Mouse (Mus musculus): ENCODE data around the gene Emc9. TPM values are rescaled to one million over a fixed set of nuclear protein-coding genes. Genes with fewer than 3 reads are reported as not detected.

The Emc9 gene
- polyA plus RNA-seq, 2 experiments, result 19.2 to 33.0 TPM

DNA sequence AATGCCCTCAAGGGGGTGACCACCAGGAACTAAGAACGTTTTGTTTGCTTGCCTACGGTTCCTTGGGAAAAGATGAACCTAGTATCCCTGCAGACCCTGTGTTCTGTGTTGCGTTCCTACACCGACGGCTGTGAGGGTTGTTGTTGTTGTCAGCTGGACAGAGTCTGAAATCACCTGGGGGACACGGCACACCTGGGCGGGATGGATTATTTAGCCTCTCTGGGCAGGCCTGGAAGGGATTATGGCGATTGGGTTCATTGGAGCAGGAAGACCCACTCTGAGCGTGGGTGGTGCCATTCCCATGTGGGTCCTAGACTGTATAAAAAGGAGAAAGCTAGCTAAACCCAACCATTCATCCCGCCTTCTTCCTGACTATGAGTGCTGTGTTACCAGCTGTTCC lies 23.2 kb downstream of the Emc9 start:
- Histone ChIP-seq H3K27ac (no peak overlapping the region), H3K36me3 (replicated peaks; ENCODE audit: control insufficient read depth, insufficient read depth, low read depth) (peaks cover 31% of the 10 kb centered on the region), H3K4me2 (ENCODE audit: low read depth) (peak overlapping the region; percentile 97)

DNA sequence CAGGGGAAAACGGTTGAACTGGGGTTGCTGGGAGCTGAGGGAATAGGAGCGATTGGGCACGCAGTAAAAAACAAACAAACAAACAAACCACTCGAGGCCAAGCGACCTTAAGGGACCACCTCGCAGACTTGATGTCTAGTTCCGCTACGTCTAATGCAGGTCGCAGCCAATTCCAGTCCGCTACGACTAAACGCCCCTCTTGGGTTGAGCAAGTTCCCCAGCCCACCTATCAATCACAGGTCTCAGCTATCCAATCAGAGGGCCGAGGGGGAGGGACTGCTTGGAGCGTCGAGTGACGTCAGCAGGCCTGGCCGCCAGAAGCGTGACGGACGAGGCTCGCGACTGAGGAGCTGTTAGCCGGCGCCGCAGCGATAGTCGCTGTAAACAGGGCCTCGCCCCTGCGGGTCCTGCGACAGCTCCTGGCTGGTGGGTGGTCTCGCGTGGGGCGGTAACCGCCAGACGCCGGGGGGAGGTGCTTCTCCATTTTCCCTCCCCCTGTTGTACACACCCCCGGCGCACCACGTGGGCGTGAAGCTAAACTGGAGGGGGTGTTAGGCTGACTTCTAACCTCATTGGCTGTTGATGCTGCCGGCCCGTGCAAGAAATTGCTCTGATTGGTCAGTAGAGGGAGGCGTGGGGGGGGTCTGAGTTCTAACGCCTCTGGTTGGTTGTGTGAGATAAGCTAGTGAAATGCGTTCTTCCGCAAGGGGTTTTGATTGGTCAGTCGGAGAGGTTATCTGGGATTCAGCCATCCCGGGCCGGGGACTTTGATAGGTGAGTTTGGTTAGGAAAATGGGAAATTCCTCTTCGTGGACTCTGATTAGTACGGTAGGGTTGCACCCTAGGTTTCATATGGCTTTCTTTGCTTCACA lies 24.7 kb downstream of the Emc9 start, which contains the start of gene A730061H03Rik:
A730061H03Rik (minus strand) TSS at position 205 of the 872 bp plus-strand sequence.
- Histone ChIP-seq H3K9ac (replicated peaks) (peak within 1 kb of the TSS; percentile 98), H3K27ac (peak within 1 kb of the TSS; percentile 94), H3K4me3 (ENCODE audit: insufficient read depth in 1 of 2, low read depth in 2 of 2, low read length in 2 of 2) (peak within 1 kb of the TSS; percentile 83), H3K27me3 (ENCODE audit: control insufficient read depth, insufficient read depth, low read length) (no peaks in the 10 kb centered on the region), H3K36me3 (replicated peaks; ENCODE audit: control insufficient read depth, insufficient read depth, low read depth) (peaks cover 16% of the 10 kb centered on the region), H3K9me3 (ENCODE audit: control insufficient read depth, low read length) (no peaks in the 10 kb centered on the region), H3K4me2 (ENCODE audit: low read depth) (peak within 1 kb of the TSS; percentile 97), H3K4me1 (replicated peaks; ENCODE audit: control insufficient read depth in 2 of 2, insufficient read depth in 2 of 2, low read length in 1 of 2) (peaks cover 28 to 42% of the 10 kb centered on the region in 2 experiments)
- DNase-seq (ENCODE audit: low read depth in 3 of 3, low spot score in 3 of 3) (peak; percentile 99), ATAC-seq (ENCODE audit: insufficient read depth) (peak; percentile 88)
- TF ChIP-seq CTCF (IDR thresholded peaks at IDR 0.05; ENCODE audit: low read depth), result no peak
- peak; percentile 65 for TF ChIP-seq EP300 (IDR thresholded peaks at IDR 0.05; ENCODE audit: low read depth)
- under 1% methylated on average over 49 of the region's 51 CpGs for WGBS (ENCODE audit: insufficient replicate concordance)

More for the DNA sequence above, 23.2 kb downstream of the Emc9 start:
- no peak for ATAC-seq (ENCODE audit: insufficient read depth)
- H3K27me3 ChIP-seq (ENCODE audit: control insufficient read depth, insufficient read depth, low read length), result no peaks in the 10 kb centered on the region
- peak overlapping the region in 1 of 2 experiments; percentile 83; a peak in 1 of 4 replicates for H3K4me3 ChIP-seq (ENCODE audit: insufficient read depth in 1 of 2, low read depth in 2 of 2, low read length in 2 of 2)
- 79% methylated on average over 10 of the region's 10 CpGs for WGBS (ENCODE audit: insufficient replicate concordance)
- no peaks in the 10 kb centered on the region for H3K9me3 ChIP-seq (ENCODE audit: control insufficient read depth, low read length)
- H3K9ac ChIP-seq (replicated peaks), result no peak overlapping the region
- TF ChIP-seq EP300 (IDR thresholded peaks at IDR 0.05; ENCODE audit: low read depth) (no peak), CTCF (IDR thresholded peaks at IDR 0.05; ENCODE audit: low read depth) (no peak)
- no peak for DNase-seq (ENCODE audit: low read depth in 3 of 3, low spot score in 3 of 3)
- peaks cover 20 to 37% of the 10 kb centered on the region in 2 experiments for H3K4me1 ChIP-seq (replicated peaks; ENCODE audit: control insufficient read depth in 2 of 2, insufficient read depth in 2 of 2, low read length in 1 of 2)

DNA sequence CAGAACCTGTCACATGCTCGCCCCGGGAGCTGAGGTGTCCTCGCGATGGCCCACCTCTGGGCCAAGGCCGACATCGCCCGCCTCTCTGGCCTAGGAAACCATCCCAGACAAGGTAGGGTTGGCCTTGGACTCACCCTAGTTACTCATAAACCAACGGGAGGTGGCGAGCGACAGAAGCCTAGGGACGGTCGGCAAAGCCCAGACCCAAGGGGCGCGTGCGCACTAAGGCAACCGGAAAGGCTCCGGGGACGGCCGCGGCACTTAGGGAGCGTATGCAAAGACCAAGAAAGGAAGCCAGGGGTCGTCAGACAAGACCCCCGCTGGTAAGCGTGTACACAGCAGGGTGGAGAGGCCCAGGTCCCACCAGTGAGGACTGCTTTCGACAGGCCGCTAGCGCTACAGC lies 25.3 kb downstream of the Emc9 start, which contains the start of gene Dcaf11:
Dcaf11 (plus strand) TSS at position 208 of the 403 bp plus-strand sequence.
- DNase-seq (ENCODE audit: low read depth in 3 of 3, low spot score in 3 of 3) (peak; percentile 86 to 89 (median 86)), ATAC-seq (ENCODE audit: insufficient read depth) (peak; percentile 76)
- TF ChIP-seq EP300 (IDR thresholded peaks at IDR 0.05; ENCODE audit: low read depth) (peak; percentile 56), CTCF (IDR thresholded peaks at IDR 0.05; ENCODE audit: low read depth) (peak; percentile 63)
- H3K4me1 ChIP-seq (replicated peaks; ENCODE audit: control insufficient read depth in 2 of 2, insufficient read depth in 2 of 2, low read length in 1 of 2), result peaks cover 29 to 42% of the 10 kb centered on the region in 2 experiments
- H3K9me3 ChIP-seq (ENCODE audit: control insufficient read depth, low read length), result no peaks in the 10 kb centered on the region
- no peaks in the 10 kb centered on the region for H3K27me3 ChIP-seq (ENCODE audit: control insufficient read depth, insufficient read depth, low read length)
- peak within 1 kb of the TSS; percentile 97 for H3K4me2 ChIP-seq (ENCODE audit: low read depth)
- peak within 1 kb of the TSS; percentile 98 for H3K9ac ChIP-seq (replicated peaks)
- under 1% methylated on average over 27 of the region's 27 CpGs for WGBS (ENCODE audit: insufficient replicate concordance)
- H3K36me3 ChIP-seq (replicated peaks; ENCODE audit: control insufficient read depth, insufficient read depth, low read depth), result peaks cover 10% of the 10 kb centered on the region
- H3K27ac ChIP-seq, result peak within 1 kb of the TSS; percentile 94
- H3K4me3 ChIP-seq (ENCODE audit: insufficient read depth in 1 of 2, low read depth in 2 of 2, low read length in 2 of 2), result peak within 1 kb of the TSS; percentile 83

DNA sequence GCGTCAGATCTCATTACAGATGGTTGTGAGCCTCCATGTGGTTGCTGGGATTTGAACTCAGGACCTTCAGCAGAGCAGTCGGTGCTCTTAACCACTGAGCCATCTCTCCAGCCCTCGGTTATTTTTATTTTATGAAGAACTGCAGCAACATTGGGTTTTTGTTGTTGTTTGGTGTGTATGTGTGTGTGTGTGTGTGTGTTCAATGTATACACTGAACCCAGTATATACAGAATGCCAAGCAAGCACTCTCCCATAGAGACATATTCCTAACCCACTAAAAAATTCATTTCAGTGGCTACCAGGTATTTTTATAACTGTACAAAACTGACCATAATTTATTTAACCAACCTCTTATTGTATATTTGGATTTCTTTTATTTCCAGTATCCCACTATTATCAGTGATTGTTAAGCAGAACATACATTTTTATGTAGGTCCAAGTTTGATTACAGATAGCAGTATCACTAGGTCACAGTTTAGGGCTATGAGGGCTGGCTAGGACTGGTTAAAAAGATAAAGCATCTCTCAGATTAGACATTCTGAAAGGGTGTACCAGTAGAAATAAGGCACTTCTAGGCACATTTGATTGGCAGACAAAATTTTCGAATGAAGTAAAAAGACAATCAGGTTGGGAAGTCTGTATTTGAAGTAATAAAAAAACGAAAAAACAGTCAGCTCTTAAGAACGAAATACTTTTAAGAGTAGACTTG lies 26.2 kb downstream of the Emc9 start:
- Histone ChIP-seq H3K4me1 (replicated peaks; ENCODE audit: control insufficient read depth in 2 of 2, insufficient read depth in 2 of 2, low read length in 1 of 2) (peaks cover 33 to 42% of the 10 kb centered on the region in 2 experiments), H3K4me2 (ENCODE audit: low read depth) (peak overlapping the region; percentile 97), H3K36me3 (replicated peaks; ENCODE audit: control insufficient read depth, insufficient read depth, low read depth) (peaks cover 3% of the 10 kb centered on the region), H3K27ac (peak overlapping the region; percentile 94), H3K9me3 (ENCODE audit: control insufficient read depth, low read length) (no peaks in the 10 kb centered on the region), H3K27me3 (ENCODE audit: control insufficient read depth, insufficient read depth, low read length) (no peaks in the 10 kb centered on the region), H3K9ac (replicated peaks) (peak overlapping the region; percentile 98), H3K4me3 (ENCODE audit: insufficient read depth in 1 of 2, low read depth in 2 of 2, low read length in 2 of 2) (peak overlapping the region; percentile 83; a peak in 3 of 4 replicates)
- peak; percentile 73 to 80 (median 74) for DNase-seq (ENCODE audit: low read depth in 3 of 3, low spot score in 3 of 3)
- ATAC-seq (ENCODE audit: insufficient read depth), result peak; percentile 21
- TF ChIP-seq CTCF (IDR thresholded peaks at IDR 0.05; ENCODE audit: low read depth) (no peak), EP300 (IDR thresholded peaks at IDR 0.05; ENCODE audit: low read depth) (peak; percentile 95)
- 28% methylated on average over 6 of the region's 6 CpGs for WGBS (ENCODE audit: insufficient replicate concordance)
